Mouse (Mus musculus) layer of hippocampus, postnatal 14 days (tissue): ENCODE measurements at regions not wholly inside any gene's neighbourhood (a gene's known extent, or its start where the extent isn't known, plus 50 kb on each side); places are given as distances from the start of the nearest gene placed in this dataset.
"Not testable (repeated sequence)": the region's sequence is repeated elsewhere in the genome, so short reads cannot be mapped to it uniquely, and the experiment has no call there.

Experiments
- DNase-seq, 2 experiments: peaks; one replicate each; pipeline ENCODE4 v3.0.0; 2021 to 2022; ENCODE audit warnings: low spot score in 2 of 2, mixed read lengths in 1 of 2

GRCm38 (mm10) chr14:59075845-59076745 lies 66.6 kb downstream of the 1700129C05Rik start:
- DNase-seq, result no peak

GRCm38 (mm10) chr14:59072323-59073039 lies 70.2 kb downstream of the 1700129C05Rik start:
- DNase-seq, result no peak

GRCm38 (mm10) chr14:59070056-59070455 lies 72.6 kb downstream of the 1700129C05Rik start:
- no peak for DNase-seq

GRCm38 (mm10) chr14:59066456-59067220 lies 76.1 kb downstream of the 1700129C05Rik start:
- peak; percentile 28 to 77 for DNase-seq

- no peak for DNase-seq
These were observed 79.5 kb downstream of the 1700129C05Rik start for GRCm38 (mm10) chr14:59063221-59063620.

DNA sequence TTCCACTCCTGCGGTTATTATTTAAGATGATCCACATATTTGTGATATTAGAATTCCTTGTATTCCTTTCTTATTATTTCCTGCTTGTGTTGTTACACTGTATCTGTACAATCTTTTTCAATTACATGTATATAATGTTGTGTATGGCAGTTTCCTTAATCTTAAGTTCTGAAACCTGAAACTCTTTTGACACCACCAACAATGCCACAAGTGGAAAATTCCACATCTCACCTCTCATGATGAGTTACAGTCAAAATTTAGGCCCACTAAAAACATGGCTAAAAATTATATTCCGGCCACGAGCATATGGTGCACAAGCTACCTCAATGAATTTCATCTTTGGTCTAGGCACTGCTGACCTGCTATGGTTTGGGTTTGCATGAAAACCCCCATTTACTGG lies 85.9 kb downstream of the 1700129C05Rik start:
- no peak for DNase-seq

GRCm38 (mm10) chr14:59055283-59055682 lies 87.4 kb downstream of the 1700129C05Rik start:
- no peak for DNase-seq

- no peak for DNase-seq
These were observed 90.3 kb downstream of the 1700129C05Rik start for GRCm38 (mm10) chr14:59052421-59052820.

GRCm38 (mm10) chr14:59051478-59051879 lies 91.2 kb downstream of the 1700129C05Rik start:
- no peak for DNase-seq

DNA sequence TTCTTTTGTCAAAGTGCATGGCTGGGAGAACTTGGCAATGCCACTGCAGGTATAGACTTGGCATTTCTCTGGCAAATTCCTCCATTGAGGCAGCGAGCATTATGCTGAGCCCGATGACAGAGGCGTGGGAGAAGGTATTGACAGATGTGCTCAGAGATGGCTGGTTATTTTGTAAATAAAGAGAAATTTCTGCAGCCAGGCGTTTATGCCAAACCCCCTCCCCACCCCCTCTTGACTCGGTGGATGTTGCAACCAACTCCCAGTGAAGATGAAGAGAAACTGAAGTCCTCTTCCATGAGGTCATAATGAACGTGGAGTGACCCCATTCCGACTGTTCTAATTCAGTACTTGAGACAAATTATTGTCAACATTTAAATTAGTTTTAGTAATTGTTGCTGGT lies 97.0 kb downstream of the 1700129C05Rik start:
- no peak for DNase-seq

- DNase-seq, result no peak
These were observed 97.5 kb downstream of the 1700129C05Rik start for GRCm38 (mm10) chr14:59045235-59045634.

DNA sequence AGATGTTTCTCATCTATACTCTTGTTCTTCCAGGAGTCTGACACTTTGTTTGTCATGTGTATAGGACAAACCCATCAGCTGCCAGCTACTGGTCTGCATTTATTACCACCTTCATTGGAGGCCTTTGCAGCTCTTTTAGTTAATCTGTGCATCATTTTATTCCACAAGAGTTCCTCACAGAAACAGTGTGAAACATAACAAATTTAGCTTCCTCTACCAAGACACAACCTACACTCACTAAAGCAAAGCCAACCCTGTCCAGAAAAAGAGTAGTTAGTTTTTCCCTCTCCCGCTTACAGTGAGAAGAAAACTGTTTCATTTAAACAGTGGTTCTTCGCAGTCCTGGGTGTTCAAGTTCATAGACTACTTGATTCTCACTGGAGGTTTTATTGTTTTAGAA lies 100.5 kb downstream of the 1700129C05Rik start:
- no peak for DNase-seq

DNA sequence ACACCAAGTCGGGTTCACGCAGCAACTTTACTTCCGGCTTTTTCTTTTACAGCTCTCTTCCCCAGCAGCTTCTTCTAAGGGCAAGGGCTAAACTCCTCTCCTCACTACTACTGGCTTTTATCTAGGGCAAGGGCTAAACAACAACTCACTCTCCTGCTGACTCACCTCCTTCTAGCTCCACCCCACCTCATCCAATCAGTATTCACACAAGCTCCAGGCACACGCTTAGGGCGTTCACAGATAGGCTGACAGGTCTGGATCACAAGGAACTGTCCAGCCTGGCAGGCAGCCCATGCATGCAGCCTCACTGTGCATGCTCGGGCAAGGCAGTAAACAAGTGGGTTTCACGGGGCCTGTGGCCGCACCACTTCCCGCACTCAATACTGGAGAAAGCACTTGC lies 116.9 kb downstream of the 1700129C05Rik start:
- not testable (repeated sequence) for DNase-seq

- DNase-seq, result no peak
These were observed 133.2 kb downstream of the 1700129C05Rik start for GRCm38 (mm10) chr14:59009534-59009933.

DNA sequence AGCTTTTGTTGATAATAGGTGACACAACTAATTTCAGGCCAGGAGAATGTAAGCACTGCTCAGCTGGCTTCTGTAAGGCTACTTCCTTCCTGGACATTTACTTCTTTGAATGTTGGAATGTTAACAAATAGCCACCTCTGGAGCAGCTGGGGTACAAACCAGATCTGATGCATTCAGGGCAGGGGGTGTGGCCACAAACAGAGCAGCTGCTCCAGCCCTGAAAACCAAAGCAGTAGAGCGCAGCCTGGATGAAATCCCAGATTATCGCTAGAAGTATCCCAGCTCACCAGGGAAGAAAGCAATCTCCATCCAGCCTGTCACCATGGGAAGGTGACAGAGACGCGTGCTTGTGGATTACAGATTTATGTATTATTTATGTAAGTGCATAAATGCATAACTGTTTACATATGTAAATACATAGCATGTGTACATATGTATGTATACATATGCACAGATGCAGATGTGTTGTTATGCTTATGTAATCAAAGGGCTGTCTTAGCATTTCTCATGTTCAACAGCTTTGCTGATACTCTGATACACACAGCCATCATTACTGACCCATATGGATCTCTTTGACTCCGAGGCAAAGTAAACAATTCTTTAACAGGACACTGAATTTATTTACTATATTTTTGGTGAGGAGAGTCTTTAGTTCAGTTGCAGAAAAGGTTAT lies 143.5 kb downstream of the 1700129C05Rik start:
- no peak for DNase-seq

- no peak for DNase-seq
These were observed 147.7 kb downstream of the 1700129C05Rik start for GRCm38 (mm10) chr14:58994994-58995393.

- no peak for DNase-seq
These were observed 153.0 kb downstream of the 1700129C05Rik start for GRCm38 (mm10) chr14:58989644-58990217.

GRCm38 (mm10) chr14:58987688-58988087 lies 155.0 kb downstream of the 1700129C05Rik start:
- peak in 1 of 2 experiments; percentile 3 for DNase-seq

DNA sequence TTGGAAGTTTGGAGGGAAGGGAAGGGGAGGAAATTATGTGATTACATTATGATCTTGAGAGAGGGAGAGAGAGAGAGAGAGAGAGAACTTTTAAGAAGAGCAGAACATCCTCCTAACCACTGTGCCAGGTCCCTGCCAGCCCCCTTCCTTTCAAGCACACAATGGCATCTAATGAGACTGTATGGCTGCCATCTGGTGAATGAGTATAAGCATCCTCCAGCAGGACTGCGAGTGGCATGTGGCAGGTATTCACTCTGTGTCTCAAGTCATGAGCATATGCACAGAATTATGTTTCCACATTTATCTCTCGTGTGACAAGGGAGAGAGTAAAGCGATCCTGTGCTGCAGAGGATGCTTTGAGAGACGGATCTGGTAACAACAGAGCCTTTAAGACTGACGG lies 156.9 kb downstream of the 1700129C05Rik start:
- peak in 1 of 2 experiments; percentile 3 for DNase-seq

DNA sequence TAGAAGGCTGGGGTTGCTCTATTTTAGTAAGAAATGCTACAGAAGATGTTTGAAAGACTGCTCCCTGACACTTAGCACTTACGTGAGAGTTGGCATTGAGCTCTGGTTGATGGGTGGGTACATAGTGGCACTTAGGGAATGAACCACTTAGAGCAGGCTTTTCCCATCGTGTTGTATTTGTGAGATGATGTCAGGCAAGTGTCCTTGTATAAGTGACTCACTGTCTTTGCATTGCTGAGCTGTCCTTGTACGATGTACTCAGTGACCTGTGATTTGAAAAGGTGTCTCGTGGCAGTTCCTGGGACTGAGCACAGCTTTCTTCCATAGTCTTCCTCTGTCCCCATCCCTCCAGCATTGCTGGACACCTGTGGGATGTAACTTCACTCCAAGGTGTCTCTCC lies 165.9 kb downstream of the 1700129C05Rik start:
- no peak for DNase-seq

DNA sequence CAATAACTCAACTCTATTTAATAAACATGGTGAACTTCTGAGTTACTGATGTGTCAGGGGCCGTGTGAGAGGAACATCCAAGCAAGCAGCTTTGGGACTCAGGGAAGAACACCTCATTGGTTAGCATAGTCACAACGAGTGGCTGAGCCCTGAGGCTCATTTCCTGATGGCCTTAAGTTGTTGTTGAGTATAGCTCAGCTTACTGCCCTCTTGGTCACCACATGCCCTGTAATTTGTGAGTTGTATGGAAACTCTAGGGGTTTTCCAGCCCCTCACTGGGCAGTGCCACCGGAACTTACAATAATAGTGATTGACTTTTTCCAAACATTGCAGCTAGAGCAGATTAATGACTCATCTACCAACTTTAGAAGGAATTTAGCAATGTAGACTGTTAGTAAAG lies 173.4 kb downstream of the 1700129C05Rik start:
- no peak for DNase-seq
